Mouse (Mus musculus) embryonic facial prominence, embryonic 12.5 days (tissue): ENCODE results near the gene Mrc1. TPM values are rescaled to one million over a fixed set of nuclear protein-coding genes. Genes with fewer than 3 reads are reported as not detected.

Experiments used
- ATAC-seq: fragments of 200-750 bp; cut with Nextera tagmentation; 2 replicates; pipeline ENCODE4 v1.8.0; 2017; ENCODE audit not compliant: insufficient number of reproducible peaks, insufficient read depth, low FRiP score, low TSS enrichment
- H3K27ac ChIP-seq: fragments of 300-500 bp; sonication (generic); 2 replicates; pipeline ENCODE4 v1.5.1; 2016; ENCODE audit warnings: mild to moderate bottlenecking
- H3K27me3 ChIP-seq: fragments of 300-500 bp; sonication (generic); 2 replicates; pipeline ENCODE4 v1.6.1; 2016; ENCODE audit warnings: mild to moderate bottlenecking, moderate library complexity
- H3K36me3 ChIP-seq: fragments of 300-500 bp; sonication (generic); 2 replicates; pipeline ENCODE4 v1.6.1; 2016; ENCODE audit warnings: mild to moderate bottlenecking
- H3K4me1 ChIP-seq: fragments of 300-500 bp; sonication (generic); 2 replicates; pipeline ENCODE4 v1.6.1; 2016
- H3K4me2 ChIP-seq: fragments of 300-500 bp; sonication (generic); replicated peaks from 2 replicates; pipeline ENCODE4 v1.6.1; 2016; ENCODE audit warnings: mild to moderate bottlenecking, moderate library complexity
- H3K4me3 ChIP-seq: fragments of 300-500 bp; sonication (generic); 2 replicates; pipeline ENCODE4 v1.5.1; 2016; ENCODE audit warnings: mild to moderate bottlenecking
- H3K9ac ChIP-seq: fragments of 300-500 bp; sonication (generic); 2 replicates; pipeline ENCODE4 v1.6.1; 2016; ENCODE audit warnings: mild to moderate bottlenecking, moderate library complexity
- H3K9me3 ChIP-seq: fragments of 300-500 bp; sonication (generic); 2 replicates; pipeline ENCODE4 v1.6.1; 2016; ENCODE audit warnings: mild to moderate bottlenecking, moderate library complexity
- WGBS: fragments of 180-500 bp; shearing (Covaris S2); methylation state at CpG from one replicate; pipeline ENCODE4 v1.1.7; 2016; 5-methylcytosine and 5-hydroxymethylcytosine counted together
- microRNA counts: library from miRNA; unstranded; fragments of <30 nt; microRNA quantifications from one replicate; lab custom pipeline; 2017
- microRNA-seq: library from miRNA; unstranded; fragments of <30 nt; microRNA quantifications from one replicate; pipeline ENCODE4, GENCODE M21; 2017
- polyA plus RNA-seq: library from polyadenylated mRNA; unstranded; fragments of >200 nt; fragmentation: Nextera tagmentation; extraction: Ambion mirVana; gene quantifications from 2 replicates; pipeline ENCODE4 v1.2.1, GENCODE M21; 2016

Gene Mrc1
- polyA plus RNA-seq, 1 experiment from 2014 or later, result 3.8 TPM

DNA sequence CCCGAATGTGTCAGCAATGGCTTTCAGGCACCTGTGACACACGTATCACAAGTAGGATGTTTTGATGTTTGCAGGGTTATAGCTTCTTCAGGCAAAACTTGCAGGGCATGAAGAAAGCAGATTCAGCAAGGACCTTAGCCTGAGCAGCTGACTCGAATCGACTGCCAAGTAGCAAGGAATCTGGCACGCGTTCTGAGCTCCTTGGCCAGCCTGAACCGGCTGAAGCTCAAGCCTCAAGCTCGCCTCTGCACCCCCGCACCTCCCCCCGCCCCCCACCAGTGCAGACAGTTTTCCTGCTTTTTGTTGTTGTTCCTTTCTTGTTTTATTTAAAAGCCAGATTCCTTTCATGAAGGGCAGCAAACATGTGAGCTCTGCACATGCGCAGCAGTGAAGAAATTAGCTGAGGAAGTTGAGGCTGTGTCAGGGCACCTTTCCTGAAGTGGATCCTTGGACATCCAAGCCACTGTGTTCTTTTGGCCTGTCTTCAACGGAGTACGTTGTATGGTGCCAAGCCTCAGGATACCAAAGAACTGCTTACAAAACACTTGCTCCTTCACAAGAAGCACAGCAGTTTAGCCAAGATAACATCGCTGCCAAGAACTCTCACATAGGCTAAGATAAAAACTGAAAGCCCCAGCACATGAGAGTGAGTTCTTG lies 112.6 kb downstream of the Mrc1 start:
- H3K27me3 ChIP-seq, result no peaks in the 10 kb centered on the region
- no peak overlapping the region for H3K4me3 ChIP-seq
- ATAC-seq, result no peak
- H3K4me1 ChIP-seq, result no peaks in the 10 kb centered on the region
- H3K36me3 ChIP-seq, result no peaks in the 10 kb centered on the region
- 81% methylated on average over 14 of the region's 14 CpGs for WGBS
- no peak overlapping the region for H3K27ac ChIP-seq
- H3K9me3 ChIP-seq, result no peaks in the 10 kb centered on the region
- no peak overlapping the region for H3K9ac ChIP-seq
- H3K4me2 ChIP-seq, result no peak overlapping the region

DNA sequence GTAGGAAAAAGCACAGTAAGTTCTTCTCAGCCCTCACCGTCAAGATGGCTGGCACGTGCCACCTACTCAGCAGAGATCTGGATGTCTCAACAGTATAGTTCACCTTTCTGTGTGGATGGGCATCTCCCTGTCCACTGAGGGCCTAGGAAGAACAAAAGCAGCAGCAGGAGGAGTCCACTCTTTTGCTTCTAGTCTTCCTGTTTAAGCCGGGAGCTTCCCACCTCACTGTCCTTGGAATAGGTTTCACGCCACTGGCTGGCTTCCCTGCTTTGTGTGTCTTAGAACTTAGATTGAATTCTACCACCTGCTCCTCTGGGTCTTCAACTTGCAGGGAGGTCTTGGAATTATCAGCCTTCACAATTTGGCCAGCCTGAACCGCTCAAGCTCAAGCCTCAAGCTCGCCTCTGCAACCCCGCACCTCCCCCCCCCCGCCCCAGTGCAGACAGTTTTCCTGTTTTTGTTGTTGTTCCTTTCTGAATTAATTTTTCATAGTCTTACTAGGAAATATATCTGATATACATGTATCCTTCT lies 113.2 kb downstream of the Mrc1 start:
- Histone ChIP-seq H3K4me1 (no peaks in the 10 kb centered on the region), H3K27me3 (no peaks in the 10 kb centered on the region), H3K9me3 (no peaks in the 10 kb centered on the region), H3K27ac (no peak overlapping the region), H3K4me3 (no peak overlapping the region), H3K36me3 (no peaks in the 10 kb centered on the region), H3K9ac (no peak overlapping the region), H3K4me2 (no peak overlapping the region)
- WGBS, result 91% methylated on average over 8 of the region's 8 CpGs
- ATAC-seq, result no peak

MicroRNA genes within 50 kb of the gene (microRNA counts, 519-probe panel; counts per million panel counts)
- microRNA mmu-miR-511 (lab: Ali Mortazavi, UCI), result 460 counts per million, percentile 65 among the panel's probes with 10 or more counts

Small RNA genes within 50 kb of the gene (microRNA-seq; reads per million reads assigned to microRNA genes)
- 1.6 reads per million for gene Mir511

Other genes with a start within 250 kb of the Mrc1 start
- gene Hacd1, start 173.3 kb upstream of the Mrc1 start, polyA plus RNA-seq, result 48.4 and 50.3 TPM in 2 replicates
- 77.4 and 78.7 TPM in 2 replicates for gene Stam, start 155.3 kb upstream of the Mrc1 start, polyA plus RNA-seq
- gene Tmem236, start 54.9 kb upstream of the Mrc1 start, polyA plus RNA-seq, result 0.05 TPM in 1 of 2 replicates, not detected in the other
- 0.20 TPM in 1 of 2 replicates, not detected in the other for gene Slc39a12, start 158.9 kb downstream of the Mrc1 start, polyA plus RNA-seq